Mouse (Mus musculus): ENCODE data around the gene Actl10. TPM values are rescaled to one million over a fixed set of nuclear protein-coding genes. Genes with fewer than 3 reads are reported as not detected.

The Actl10 gene
- polyA plus RNA-seq, 1 experiment from 2014 or later = not detected

DNA sequence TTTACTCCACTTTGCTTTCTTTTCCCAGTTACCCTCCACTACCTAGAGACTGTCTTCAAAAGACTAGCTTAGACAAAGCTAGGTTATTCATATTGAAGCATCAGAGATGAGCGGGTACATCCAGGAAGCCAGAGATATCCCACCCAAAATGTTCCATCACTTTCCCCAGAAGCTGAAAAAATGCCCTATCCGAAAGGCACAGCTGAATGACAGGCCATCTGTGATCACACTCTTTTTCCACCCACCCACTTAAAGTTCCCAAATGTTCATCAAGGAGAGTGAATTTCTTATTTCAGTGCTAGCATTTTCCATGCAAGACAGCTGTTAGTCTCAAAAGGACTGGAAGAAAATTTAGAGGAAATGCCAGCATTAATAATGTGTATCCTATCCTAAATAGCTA, 26.3 kb upstream of the Actl10 start:
- Histone ChIP-seq H3K9me3 (ENCODE audit: control insufficient read depth, low read length) (no peaks in the 10 kb centered on the region), H3K4me3 (ENCODE audit: low read depth, low read length) (no peak overlapping the region), H3K9ac (ENCODE audit: low read length) (no peak overlapping the region), H3K27ac (ENCODE audit: low read depth, low read length) (no peak overlapping the region), H3K27me3 (ENCODE audit: control insufficient read depth, insufficient read depth, low read length) (no peaks in the 10 kb centered on the region), H3K4me1 (ENCODE audit: control insufficient read depth, insufficient read depth, low read length) (no peaks in the 10 kb centered on the region), H3K36me3 (ENCODE audit: control insufficient read depth, insufficient read depth, low read length) (peaks cover 15% of the 10 kb centered on the region; the same call in 1 of the 2 replicates), H3K4me2 (no peak overlapping the region)
- ATAC-seq (ENCODE audit: low FRiP score) (no peak), DNase-seq (ENCODE audit: low spot score, missing footprints) (no peak)
- WGBS = 90% methylated on average over 2 of the region's 2 CpGs

DNA sequence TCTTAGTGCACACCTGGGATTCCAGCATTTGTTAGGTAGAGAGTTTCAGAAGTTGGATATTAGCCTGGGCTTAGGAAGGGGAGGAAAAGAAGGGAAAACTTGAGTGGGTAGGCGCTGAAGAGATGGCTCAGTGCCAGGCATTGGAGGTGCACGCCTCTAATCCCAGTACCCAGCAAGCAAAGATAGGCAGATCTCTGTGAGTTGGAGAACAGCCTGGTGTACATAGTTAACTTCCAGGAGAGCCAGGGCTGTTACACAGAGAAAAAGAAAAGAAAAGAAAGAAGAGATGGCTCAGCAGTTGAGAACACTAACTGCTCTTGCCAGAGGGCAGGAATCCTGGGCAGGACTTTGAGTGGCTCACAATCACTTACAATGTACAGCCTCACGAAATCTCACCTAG, 25.0 kb upstream of the Actl10 start:
- no peak for ATAC-seq (ENCODE audit: low FRiP score)
- H3K9ac ChIP-seq (ENCODE audit: low read length) = no peak overlapping the region

GRCm38 (mm10) chr2:154532888-154533287, 18.7 kb upstream of the Actl10 start:
- Histone ChIP-seq H3K36me3 (ENCODE audit: control insufficient read depth, insufficient read depth, low read length) (peaks cover 9% of the 10 kb centered on the region), H3K27ac (ENCODE audit: low read depth, low read length) (no peak overlapping the region), H3K9ac (ENCODE audit: low read length) (no peak overlapping the region; the same call in 1 of the 2 replicates), H3K4me2 (no peak overlapping the region), H3K9me3 (ENCODE audit: control insufficient read depth, low read length) (no peaks in the 10 kb centered on the region), H3K4me3 (ENCODE audit: low read depth, low read length) (no peak overlapping the region), H3K27me3 (ENCODE audit: control insufficient read depth, insufficient read depth, low read length) (no peaks in the 10 kb centered on the region), H3K4me1 (ENCODE audit: control insufficient read depth, insufficient read depth, low read length) (peaks cover 5% of the 10 kb centered on the region; the same call in 1 of the 2 replicates)
- ATAC-seq (ENCODE audit: low FRiP score) (no peak), DNase-seq (ENCODE audit: low spot score, missing footprints) (no peak)
- 33% methylated on average over 3 of the region's 3 CpGs for WGBS

More for the DNA sequence above, 25.0 kb upstream of the Actl10 start:
- Histone ChIP-seq H3K4me2 (no peak overlapping the region), H3K4me1 (ENCODE audit: control insufficient read depth, insufficient read depth, low read length) (no peaks in the 10 kb centered on the region), H3K36me3 (ENCODE audit: control insufficient read depth, insufficient read depth, low read length) (peaks cover 18% of the 10 kb centered on the region), H3K4me3 (ENCODE audit: low read depth, low read length) (no peak overlapping the region), H3K27me3 (ENCODE audit: control insufficient read depth, insufficient read depth, low read length) (no peaks in the 10 kb centered on the region), H3K27ac (ENCODE audit: low read depth, low read length) (no peak overlapping the region), H3K9me3 (ENCODE audit: control insufficient read depth, low read length) (no peaks in the 10 kb centered on the region)
- DNase-seq (ENCODE audit: low spot score, missing footprints) = no peak
- 89% methylated on average over 3 of the region's 3 CpGs for WGBS

DNA sequence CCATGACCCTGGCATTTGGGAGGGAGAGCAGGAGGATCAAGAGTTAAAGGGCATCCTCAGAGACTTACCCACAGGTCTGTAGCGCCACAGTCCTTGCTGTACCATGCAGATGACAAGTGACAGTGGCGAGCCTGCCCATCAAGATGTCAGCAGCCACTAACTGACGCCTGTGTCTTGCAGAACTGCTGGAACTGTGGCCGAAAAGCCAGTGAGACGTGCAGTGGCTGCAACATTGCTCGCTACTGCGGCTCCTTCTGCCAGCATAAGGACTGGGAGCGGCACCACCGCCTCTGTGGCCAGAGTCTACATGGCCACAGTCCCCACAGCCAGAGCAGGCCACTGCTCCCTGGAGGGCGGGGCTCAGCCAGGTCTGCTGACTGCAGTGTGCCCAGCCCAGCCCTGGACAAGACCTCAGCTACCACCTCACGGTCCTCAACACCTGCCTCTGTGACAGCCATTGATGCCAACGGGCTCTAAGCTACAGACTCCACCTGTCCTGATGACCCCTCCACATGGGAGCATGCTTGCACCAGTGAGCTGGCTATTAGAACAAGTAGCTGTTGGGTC, 16.8 kb upstream of the Actl10 start:
- whole genome bisulfite sequencing = 91% methylated on average over 12 of the region's 12 CpGs
- H3K27me3 ChIP-seq (ENCODE audit: control insufficient read depth, insufficient read depth, low read length) = no peaks in the 10 kb centered on the region
- DNase-seq (ENCODE audit: low spot score, missing footprints) (no peak), ATAC-seq (ENCODE audit: low FRiP score) (no peak)
- peaks cover 5% of the 10 kb centered on the region; the same call in 1 of the 2 replicates for H3K4me1 ChIP-seq (ENCODE audit: control insufficient read depth, insufficient read depth, low read length)
- H3K4me2 ChIP-seq = no peak overlapping the region
- H3K4me3 ChIP-seq (ENCODE audit: low read depth, low read length) = no peak overlapping the region
- H3K36me3 ChIP-seq (ENCODE audit: control insufficient read depth, insufficient read depth, low read length) = peaks cover 9% of the 10 kb centered on the region
- H3K27ac ChIP-seq (ENCODE audit: low read depth, low read length) = no peak overlapping the region
- no peak overlapping the region for H3K9ac ChIP-seq (ENCODE audit: low read length)
- H3K9me3 ChIP-seq (ENCODE audit: control insufficient read depth, low read length) = no peaks in the 10 kb centered on the region

DNA sequence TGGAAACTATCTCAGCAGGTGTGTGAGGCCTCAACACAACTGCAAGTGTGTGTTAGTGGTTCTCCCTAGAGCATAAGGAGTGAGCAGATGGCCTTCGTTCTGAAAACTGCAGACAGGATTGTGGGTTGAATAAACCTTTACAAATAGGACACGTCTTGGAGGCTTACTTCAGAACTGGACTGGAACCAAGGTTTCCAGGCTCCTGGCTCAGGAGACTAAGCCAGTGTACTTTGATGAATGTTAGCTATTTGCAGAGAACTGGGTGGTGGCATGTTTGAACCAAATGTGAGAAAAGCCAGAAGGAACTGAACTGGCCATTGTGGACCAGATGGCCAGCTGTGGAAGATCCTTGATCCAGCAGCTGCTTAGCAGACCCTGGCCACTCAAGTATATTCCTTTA, 13.3 kb upstream of the Actl10 start:
- no peaks in the 10 kb centered on the region for H3K27me3 ChIP-seq (ENCODE audit: control insufficient read depth, insufficient read depth, low read length)
- H3K4me3 ChIP-seq (ENCODE audit: low read depth, low read length) = no peak overlapping the region
- no peaks in the 10 kb centered on the region for H3K9me3 ChIP-seq (ENCODE audit: control insufficient read depth, low read length)
- DNase-seq (ENCODE audit: low spot score, missing footprints) (no peak), ATAC-seq (ENCODE audit: low FRiP score) (no peak)
- no peak overlapping the region for H3K27ac ChIP-seq (ENCODE audit: low read depth, low read length)
- WGBS = 75% methylated on average over 2 of the region's 2 CpGs
- H3K9ac ChIP-seq (ENCODE audit: low read length) = no peak overlapping the region
- H3K4me2 ChIP-seq = no peak overlapping the region
- H3K4me1 ChIP-seq (ENCODE audit: control insufficient read depth, insufficient read depth, low read length) = no peaks in the 10 kb centered on the region
- peaks cover 5% of the 10 kb centered on the region; the same call in 1 of the 2 replicates for H3K36me3 ChIP-seq (ENCODE audit: control insufficient read depth, insufficient read depth, low read length)

DNA sequence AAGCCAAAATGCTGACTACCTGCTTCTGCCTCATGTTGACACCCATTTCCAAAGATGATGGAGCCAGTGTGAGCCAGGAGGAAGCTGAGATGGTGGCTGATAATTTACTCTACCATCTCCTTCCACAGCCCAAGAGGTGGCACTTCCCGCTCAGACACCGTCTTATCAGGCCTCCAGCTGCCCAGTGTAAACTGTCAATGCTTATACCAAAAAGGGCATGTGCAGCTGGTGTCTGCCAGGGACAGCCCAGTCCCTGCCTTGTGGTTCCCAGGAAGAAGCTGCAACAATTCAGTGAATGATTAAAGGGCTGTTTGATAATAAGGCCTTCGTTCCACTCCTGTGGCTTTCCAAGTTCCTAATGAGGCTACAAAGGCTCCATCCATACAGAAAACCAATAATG, 12.9 kb upstream of the Actl10 start:
- ATAC-seq (ENCODE audit: low FRiP score) = no peak

DNA sequence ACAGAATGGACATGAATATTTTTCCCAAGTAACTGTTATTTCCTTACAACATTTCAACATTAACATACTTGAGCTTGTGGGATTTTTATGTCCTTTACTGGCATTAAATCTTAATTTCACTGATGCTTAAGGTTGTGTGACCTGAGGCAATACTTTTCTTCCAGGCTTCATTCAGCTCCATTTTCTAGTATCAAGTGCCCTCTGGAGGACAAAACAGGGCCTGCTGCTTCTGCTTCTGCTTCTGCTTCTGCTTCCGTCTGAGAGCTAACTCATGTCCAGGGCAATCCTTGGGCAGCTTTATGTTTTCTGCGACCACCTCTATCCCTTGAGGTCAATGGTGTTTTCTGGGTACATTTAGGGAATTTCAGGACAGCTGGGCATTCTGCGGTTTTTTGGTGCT, 11.9 kb upstream of the Actl10 start:
- no peak for ATAC-seq (ENCODE audit: low FRiP score)
- no peak overlapping the region for H3K4me3 ChIP-seq (ENCODE audit: low read depth, low read length)
- no peaks in the 10 kb centered on the region for H3K27me3 ChIP-seq (ENCODE audit: control insufficient read depth, insufficient read depth, low read length)
- H3K4me1 ChIP-seq (ENCODE audit: control insufficient read depth, insufficient read depth, low read length) = no peaks in the 10 kb centered on the region
- peaks cover 3% of the 10 kb centered on the region; the same call in 1 of the 2 replicates for H3K36me3 ChIP-seq (ENCODE audit: control insufficient read depth, insufficient read depth, low read length)
- no peak overlapping the region for H3K27ac ChIP-seq (ENCODE audit: low read depth, low read length)
- H3K9ac ChIP-seq (ENCODE audit: low read length) = no peak overlapping the region
- WGBS = 84% methylated on average over 3 of the region's 3 CpGs
- no peak overlapping the region for H3K4me2 ChIP-seq
- H3K9me3 ChIP-seq (ENCODE audit: control insufficient read depth, low read length) = no peaks in the 10 kb centered on the region
- DNase-seq (ENCODE audit: low spot score, missing footprints) = peak; percentile 95

More for the DNA sequence above, 12.9 kb upstream of the Actl10 start:
- H3K9me3 ChIP-seq (ENCODE audit: control insufficient read depth, low read length) = no peaks in the 10 kb centered on the region
- no peaks in the 10 kb centered on the region for H3K27me3 ChIP-seq (ENCODE audit: control insufficient read depth, insufficient read depth, low read length)
- H3K36me3 ChIP-seq (ENCODE audit: control insufficient read depth, insufficient read depth, low read length) = peaks cover 5% of the 10 kb centered on the region; the same call in 1 of the 2 replicates
- no peak overlapping the region for H3K9ac ChIP-seq (ENCODE audit: low read length)
- H3K4me2 ChIP-seq = no peak overlapping the region
- H3K27ac ChIP-seq (ENCODE audit: low read depth, low read length) = no peak overlapping the region
- H3K4me3 ChIP-seq (ENCODE audit: low read depth, low read length) = no peak overlapping the region
- DNase-seq (ENCODE audit: low spot score, missing footprints) = no peak
- H3K4me1 ChIP-seq (ENCODE audit: control insufficient read depth, insufficient read depth, low read length) = no peaks in the 10 kb centered on the region
- 75% methylated on average over 3 of the region's 3 CpGs for WGBS

DNA sequence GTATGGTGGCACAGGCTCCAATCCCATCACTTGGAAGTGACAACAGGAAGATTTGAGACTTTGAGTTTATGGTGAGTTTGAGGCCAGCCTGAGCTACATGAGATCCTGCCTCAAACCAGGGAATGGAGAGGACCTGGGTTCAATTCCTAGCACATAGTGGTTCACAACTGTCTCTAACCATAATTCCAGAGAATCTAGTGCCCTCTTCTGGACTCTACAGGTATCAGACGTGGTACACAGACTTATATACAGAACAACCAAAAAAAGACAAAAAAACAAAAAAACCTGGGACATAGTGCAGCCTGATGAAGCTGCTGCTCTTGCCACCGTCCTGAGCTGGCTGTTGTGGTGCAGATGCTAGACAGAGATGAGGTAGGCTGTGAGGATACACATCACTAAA, 9.9 kb upstream of the Actl10 start:
- Histone ChIP-seq H3K4me1 (ENCODE audit: control insufficient read depth, insufficient read depth, low read length) (no peaks in the 10 kb centered on the region), H3K4me3 (ENCODE audit: low read depth, low read length) (no peak overlapping the region), H3K27ac (ENCODE audit: low read depth, low read length) (no peak overlapping the region), H3K36me3 (ENCODE audit: control insufficient read depth, insufficient read depth, low read length) (no peaks in the 10 kb centered on the region), H3K9ac (ENCODE audit: low read length) (no peak overlapping the region), H3K4me2 (no peak overlapping the region), H3K27me3 (ENCODE audit: control insufficient read depth, insufficient read depth, low read length) (no peaks in the 10 kb centered on the region), H3K9me3 (ENCODE audit: control insufficient read depth, low read length) (no peaks in the 10 kb centered on the region)
- DNase-seq (ENCODE audit: low spot score, missing footprints) = no peak
- WGBS = 81% methylated on average over 2 of the region's 2 CpGs
- no peak for ATAC-seq (ENCODE audit: low FRiP score)

GRCm38 (mm10) chr2:154543567-154544347, 7.8 kb upstream of the Actl10 start:
- WGBS = 88% methylated on average over 9 of the region's 9 CpGs
- Histone ChIP-seq H3K27ac (ENCODE audit: low read depth, low read length) (no peak overlapping the region), H3K4me2 (no peak overlapping the region), H3K9ac (ENCODE audit: low read length) (no peak overlapping the region), H3K4me3 (ENCODE audit: low read depth, low read length) (no peak overlapping the region), H3K9me3 (ENCODE audit: control insufficient read depth, low read length) (no peaks in the 10 kb centered on the region), H3K4me1 (ENCODE audit: control insufficient read depth, insufficient read depth, low read length) (0 out of 2 replicates have a peak, but pooled peaks cover 2% of the 10 kb centered on the region), H3K27me3 (ENCODE audit: control insufficient read depth, insufficient read depth, low read length) (no peaks in the 10 kb centered on the region), H3K36me3 (ENCODE audit: control insufficient read depth, insufficient read depth, low read length) (no peaks in the 10 kb centered on the region)
- ATAC-seq (ENCODE audit: low FRiP score) (no peak), DNase-seq (ENCODE audit: low spot score, missing footprints) (no peak)
